Mouse (Mus musculus): ENCODE results near the gene Cdc42se2.

Gene Cdc42se2

GRCm38 (mm10) chr11:54793173-54793572, 5.7 kb upstream of the Cdc42se2 start:
- no peak for DNase-seq (ENCODE audit: inconsistent ontology term)

GRCm38 (mm10) chr11:54791458-54791857, 4.0 kb upstream of the Cdc42se2 start:
- DNase-seq (ENCODE audit: inconsistent ontology term) = no peak

- no peak for DNase-seq (ENCODE audit: inconsistent ontology term)
Observed at GRCm38 (mm10) chr11:54786858-54787487, 502 bp downstream of the Cdc42se2 start.

GRCm38 (mm10) chr11:54785566-54785965, 1.9 kb downstream of the Cdc42se2 start:
- no peak for DNase-seq (ENCODE audit: inconsistent ontology term)

- no peak for DNase-seq (ENCODE audit: inconsistent ontology term)
Observed at GRCm38 (mm10) chr11:54784436-54784835, 3.0 kb downstream of the Cdc42se2 start.

- no peak for DNase-seq (ENCODE audit: inconsistent ontology term)
Observed at GRCm38 (mm10) chr11:54782253-54782652, 5.2 kb downstream of the Cdc42se2 start.

- DNase-seq (ENCODE audit: inconsistent ontology term) = no peak
Observed at GRCm38 (mm10) chr11:54779946-54780345, 7.5 kb downstream of the Cdc42se2 start.

GRCm38 (mm10) chr11:54778131-54778844, 9.2 kb downstream of the Cdc42se2 start:
- DNase-seq (ENCODE audit: inconsistent ontology term) = no peak

- DNase-seq (ENCODE audit: inconsistent ontology term) = peak; percentile 20
Observed at GRCm38 (mm10) chr11:54777387-54778130, 9.9 kb downstream of the Cdc42se2 start.

GRCm38 (mm10) chr11:54776735-54777333, 10.6 kb downstream of the Cdc42se2 start:
- no peak for DNase-seq (ENCODE audit: inconsistent ontology term)

GRCm38 (mm10) chr11:54776367-54776701, 11.1 kb downstream of the Cdc42se2 start:
- DNase-seq (ENCODE audit: inconsistent ontology term) = no peak

- peak; percentile 70 for DNase-seq (ENCODE audit: inconsistent ontology term)
Observed at GRCm38 (mm10) chr11:54775628-54776366, 11.7 kb downstream of the Cdc42se2 start.

- DNase-seq (ENCODE audit: inconsistent ontology term) = no peak
Observed at GRCm38 (mm10) chr11:54774282-54775078, 13.0 kb downstream of the Cdc42se2 start.

- no peak for DNase-seq (ENCODE audit: inconsistent ontology term)
Observed at GRCm38 (mm10) chr11:54771549-54771948, 15.9 kb downstream of the Cdc42se2 start.

- no peak for DNase-seq (ENCODE audit: inconsistent ontology term)
Observed at GRCm38 (mm10) chr11:54769843-54770242, 17.6 kb downstream of the Cdc42se2 start.

GRCm38 (mm10) chr11:54768116-54768690, 19.3 kb downstream of the Cdc42se2 start:
- DNase-seq (ENCODE audit: inconsistent ontology term) = no peak

- DNase-seq (ENCODE audit: inconsistent ontology term) = no peak
Observed at GRCm38 (mm10) chr11:54764759-54765158, 22.7 kb downstream of the Cdc42se2 start.

- no peak for DNase-seq (ENCODE audit: inconsistent ontology term)
Observed at GRCm38 (mm10) chr11:54764026-54764425, 23.4 kb downstream of the Cdc42se2 start.

GRCm38 (mm10) chr11:54762735-54763134, 24.7 kb downstream of the Cdc42se2 start:
- no peak for DNase-seq (ENCODE audit: inconsistent ontology term)

- DNase-seq (ENCODE audit: inconsistent ontology term) = no peak
Observed at GRCm38 (mm10) chr11:54757993-54758392, 29.5 kb downstream of the Cdc42se2 start.
